17 mouse cellular contexts compared by ENCODE assay signal in genomic region chr7:37647917-37648615, GRCm38 (mm10).
A peak's percentile ranks its signal among the peaks of the same experiment; 100 is the strongest.
DNase-seq lines count a peak whose midpoint lies in the region; ATAC-seq and TF ChIP-seq lines count a peak whose summit lies in the region.
"Had no signal": no experiment of that assay in that cellular context is flagged by ENCODE, and none has a peak within 500 bp of the region (broad histone marks: within the 10 kb centered on the region; RNA-seq: fewer than 3 reads in every experiment).

No protein-coding gene starts in this region.

- no peak overlapping the region for H3K4me3 ChIP-seq in layer of hippocampus, adult 2 months
- H3K4me3 ChIP-seq: embryonic facial prominence, embryonic 10.5 days; hindbrain, embryonic 12.5 days; limb, embryonic 13.5 days; stomach, embryonic 15.5 days had no signal

- ATAC-seq in cerebellum, adult (ENCODE audit: insufficient number of reproducible peaks, low FRiP score, low TSS enrichment) = no peak
- ATAC-seq: Patski had no signal

- H3K27ac ChIP-seq in layer of hippocampus, adult 2 months = peak overlapping the region; percentile 72
- H3K27ac ChIP-seq: embryonic facial prominence, embryonic 10.5 days; hindbrain, embryonic 12.5 days; limb, embryonic 13.5 days; stomach, embryonic 15.5 days had no signal

- intact Hi-C loops in left cerebral cortex, postnatal 36 days (cut with DNase I) = no loop called here

- TF ChIP-seq CTCF in layer of hippocampus, adult 2 months (conservative IDR thresholded peaks at IDR 0.05) = no peak

- peak; percentile 32 to 45 for DNase-seq in layer of hippocampus, adult 2 months (ENCODE audit: low spot score in 2 of 2)
- DNase-seq in layer of hippocampus, adult 9-10 months (ENCODE audit: low spot score) = no peak
- peak; percentile 39 to 51 for DNase-seq in right cerebral cortex, postnatal 10 days (ENCODE audit: low spot score in 2 of 2)
- no peak for DNase-seq in right cerebral cortex, adult 2 months (ENCODE audit: low spot score in 2 of 2)
- peak; percentile 40 for DNase-seq in brain, embryonic 18.5 days (ENCODE audit: low read depth, low spot score)
- DNase-seq in left cerebral cortex, postnatal 36 days (ENCODE audit: low spot score in 2 of 2) = peak; percentile 26 to 40
- DNase-seq in kidney, adult 8-10 months = no peak
- DNase-seq: cerebellum, postnatal 25 days; gastrocnemius, postnatal 36 days; kidney, adult 11 months; lung, postnatal 36 days had no signal

Comparison
In these comparisons a context has a peak if more than half of its experiments do, and no peak if none do; other contexts are left out.
1. DNase-seq: peak in layer of hippocampus, adult 2 months (2 of 2), right cerebral cortex, postnatal 10 days (2 of 2), brain, embryonic 18.5 days (single experiment) and left cerebral cortex, postnatal 36 days (2 of 2); none in layer of hippocampus, adult 9-10 months (single experiment), right cerebral cortex, adult 2 months (0 of 2) and kidney, adult 8-10 months (0 of 2).